Mouse (Mus musculus): ENCODE results near the gene Padi2.

The Padi2 gene

DNA sequence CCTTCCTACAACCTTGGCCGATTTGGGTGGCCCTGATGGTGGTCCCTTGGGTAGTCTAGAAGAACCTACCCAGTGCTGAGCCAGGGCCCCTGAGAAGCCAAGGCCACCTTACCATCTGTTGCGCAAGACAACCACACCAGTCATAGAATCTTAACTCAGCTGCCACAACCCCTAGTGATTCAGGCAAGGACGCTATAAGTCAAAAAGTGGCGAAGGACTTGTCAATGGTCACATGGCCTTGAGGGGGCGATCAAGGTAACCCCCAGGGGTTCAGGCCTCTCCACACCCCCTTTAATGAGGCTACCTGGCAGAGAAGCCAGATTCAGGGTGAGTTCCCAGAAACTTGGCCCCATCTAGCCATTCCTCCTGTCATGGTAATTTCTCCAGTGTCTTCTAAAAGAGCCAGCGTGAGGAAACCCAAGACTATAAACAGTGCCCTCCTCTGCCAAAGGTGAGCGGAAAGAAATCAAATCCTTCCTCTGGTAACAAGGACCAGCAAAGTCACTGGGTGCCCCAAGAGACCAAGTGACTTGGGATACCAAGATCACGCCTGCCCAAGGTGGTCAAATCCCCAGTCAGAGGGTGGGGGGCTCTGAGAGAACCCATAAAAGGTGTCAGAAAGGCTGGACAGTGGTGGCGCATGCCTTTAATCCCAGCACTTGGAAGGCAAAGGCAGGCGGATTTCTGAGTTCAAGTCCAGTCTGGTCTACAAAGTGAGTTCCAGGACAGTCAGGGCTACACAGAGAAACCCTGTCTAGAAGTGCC is 53.8 kb downstream of the Padi2 start:
- DNase-seq (ENCODE audit: low read depth), result no peak

GRCm38 (mm10) chr4:140960781-140961466 is 54.8 kb downstream of the Padi2 start, which contains the start of gene Sdhb:
Gene Sdhb (plus strand): TSS chr4:140961203.
- peak; percentile 94 for DNase-seq (ENCODE audit: low read depth)

- no peak for DNase-seq (ENCODE audit: low read depth)
Observed at GRCm38 (mm10) chr4:140961467-140962206, 55.5 kb downstream of the Padi2 start.

- no peak for DNase-seq (ENCODE audit: low read depth)
Observed at GRCm38 (mm10) chr4:140962207-140962909, 56.2 kb downstream of the Padi2 start.

DNA sequence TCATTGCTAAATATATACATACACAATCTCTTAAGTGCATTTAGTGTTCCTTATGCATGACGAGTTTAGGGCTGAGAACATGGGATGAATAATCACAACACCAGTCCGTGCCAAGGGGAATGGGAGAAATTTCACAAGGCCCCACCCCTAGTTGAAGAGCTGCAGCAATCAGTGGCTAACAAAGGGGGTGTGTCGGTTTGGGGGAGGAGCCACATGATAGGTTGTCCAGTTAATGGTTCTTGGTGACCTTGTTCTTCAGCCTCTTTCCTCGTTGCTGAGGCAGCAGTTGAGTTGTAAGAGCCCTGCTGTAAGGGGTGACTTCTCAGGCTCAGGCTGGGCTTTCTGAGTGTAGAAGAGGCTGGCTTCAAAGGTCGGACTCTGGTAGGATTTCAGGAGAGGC is 56.8 kb downstream of the Padi2 start:
- DNase-seq (ENCODE audit: low read depth), result no peak

DNA sequence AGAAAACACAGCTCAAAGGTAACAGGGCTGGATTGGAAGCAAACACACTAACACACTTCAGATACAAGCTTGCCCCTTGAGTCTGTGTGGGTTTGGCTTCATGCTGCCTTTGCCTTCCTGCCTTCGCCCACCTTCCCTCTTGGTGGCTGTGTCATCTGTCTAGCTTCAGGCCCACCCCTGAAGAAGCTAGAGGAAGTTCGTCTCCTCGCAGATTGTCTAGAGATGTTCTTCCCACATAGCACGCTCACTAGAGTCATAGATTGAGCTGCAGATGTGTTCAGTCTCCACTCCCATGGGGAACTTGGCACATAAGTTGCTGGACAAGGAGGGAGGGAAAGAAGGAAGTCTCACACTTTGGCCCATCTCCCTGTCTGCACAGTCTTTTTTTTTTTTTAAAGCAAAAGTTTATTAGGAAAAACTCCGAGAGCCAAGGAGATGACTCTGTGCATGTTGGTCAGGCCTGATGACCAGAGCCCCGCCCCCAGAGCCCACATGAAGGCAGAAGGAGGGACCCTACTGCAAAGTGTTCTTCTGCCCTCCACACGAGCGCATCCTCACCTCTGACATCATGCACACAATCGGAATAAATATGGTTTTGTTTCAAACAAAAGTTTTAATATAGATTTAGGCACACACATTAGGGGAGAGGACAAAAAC is 57.9 kb downstream of the Padi2 start:
- DNase-seq (ENCODE audit: low read depth), result no peak

GRCm38 (mm10) chr4:140964620-140965019 is 58.5 kb downstream of the Padi2 start:
- peak; percentile 66 for DNase-seq (ENCODE audit: low read depth)

GRCm38 (mm10) chr4:140967386-140968159 is 61.4 kb downstream of the Padi2 start:
- no peak for DNase-seq (ENCODE audit: low read depth)

GRCm38 (mm10) chr4:140971691-140972090 is 65.5 kb downstream of the Padi2 start:
- no peak for DNase-seq (ENCODE audit: low read depth)

DNA sequence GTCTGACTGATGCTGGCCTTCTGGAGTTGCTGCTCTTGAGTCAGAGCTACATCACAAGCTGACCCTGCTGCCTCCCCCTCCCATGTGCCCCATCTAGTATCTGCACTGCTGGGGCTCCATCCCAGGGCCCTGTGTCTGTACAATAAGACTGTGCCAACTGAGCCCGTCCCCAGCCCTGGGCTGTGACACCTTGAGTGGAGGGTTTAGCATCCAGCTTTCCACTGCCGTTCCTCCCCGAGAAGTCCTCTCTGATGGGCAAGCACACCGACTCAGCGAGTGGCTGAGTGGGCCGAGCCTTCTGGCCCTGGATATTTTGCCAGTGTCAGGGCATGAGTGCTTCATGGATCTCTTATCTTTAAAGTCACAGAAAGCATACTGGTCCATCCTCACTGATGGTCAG is 68.3 kb downstream of the Padi2 start:
- no peak for DNase-seq (ENCODE audit: low read depth)

DNA sequence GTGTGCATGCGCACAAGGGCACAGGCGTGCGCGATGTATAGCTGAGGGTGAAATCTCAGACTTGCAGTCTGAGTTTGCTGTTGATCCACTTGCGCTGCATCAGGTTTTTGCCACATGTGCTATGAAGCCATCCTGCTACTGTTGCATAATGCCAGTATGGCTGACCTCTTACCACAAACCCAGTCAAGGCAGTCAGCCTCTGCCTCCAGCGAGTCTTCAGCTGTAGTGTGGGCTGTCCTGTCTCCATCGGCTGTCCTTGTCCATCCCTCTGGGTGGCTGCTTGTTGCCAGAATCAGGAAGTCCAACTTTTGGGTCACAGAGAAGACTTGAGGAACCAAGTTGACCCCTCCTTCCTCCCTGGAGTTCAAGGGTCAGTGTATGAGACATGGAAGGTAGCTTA is 69.2 kb downstream of the Padi2 start:
- DNase-seq (ENCODE audit: low read depth), result no peak

GRCm38 (mm10) chr4:140977278-140977677 is 71.1 kb downstream of the Padi2 start:
- DNase-seq (ENCODE audit: low read depth), result no peak

DNA sequence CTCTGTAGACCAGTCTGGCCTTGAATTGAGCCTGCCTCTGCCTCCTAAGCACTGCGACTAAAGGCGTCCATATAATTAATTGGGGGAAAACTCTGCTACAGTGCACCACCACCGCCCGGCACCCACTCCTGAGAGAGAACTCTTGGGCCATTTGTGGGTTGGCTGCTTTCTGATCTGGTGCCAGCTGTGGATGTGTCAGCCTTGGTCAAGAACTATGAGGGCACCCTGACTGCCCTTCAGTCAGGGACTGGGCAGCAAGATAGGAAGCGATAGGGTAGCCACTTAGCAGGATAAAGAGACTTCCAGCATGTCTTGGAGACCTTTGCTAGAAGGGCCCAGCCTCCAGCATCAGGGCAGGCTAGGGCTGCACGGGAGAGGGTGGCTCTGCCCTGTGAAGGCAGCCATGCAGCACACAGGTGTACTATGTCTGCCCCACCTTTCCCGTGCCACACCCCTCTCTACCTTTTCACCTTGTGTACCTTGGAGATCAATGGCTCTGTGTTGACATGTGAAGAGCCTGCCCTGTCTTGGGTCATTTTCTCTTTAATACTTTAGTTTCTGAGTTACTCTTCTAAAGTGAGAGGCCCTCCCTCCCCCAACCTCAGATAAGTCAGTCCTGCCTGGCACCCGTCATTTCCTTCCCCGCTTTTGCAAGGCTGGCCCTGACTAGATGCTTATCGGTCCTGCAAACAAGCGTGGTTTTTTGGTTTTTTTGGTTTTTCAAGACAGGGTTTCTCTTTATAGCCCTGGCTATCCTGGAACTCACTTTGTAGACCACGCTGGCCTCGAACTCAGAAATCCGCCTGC is 71.9 kb downstream of the Padi2 start:
- DNase-seq (ENCODE audit: low read depth), result no peak

DNA sequence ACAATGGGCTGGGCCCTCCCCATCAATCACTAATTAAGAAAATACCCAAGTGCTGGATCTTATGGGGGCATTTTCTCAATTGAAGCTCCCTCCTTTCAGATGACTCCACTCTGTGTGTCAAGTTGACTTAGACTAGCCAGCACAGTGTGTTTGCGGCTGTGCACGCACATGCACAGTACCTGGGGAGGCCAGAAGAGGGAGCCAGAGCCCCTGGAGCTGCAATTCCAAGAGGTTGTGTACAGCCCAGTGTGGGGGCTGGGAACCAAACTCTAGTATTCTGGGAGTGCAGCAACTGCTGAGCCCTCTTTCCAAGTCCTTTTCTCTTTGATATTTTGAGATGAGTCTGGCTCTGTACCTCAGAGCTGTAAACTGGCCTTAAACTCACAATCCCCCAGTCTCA is 75.5 kb downstream of the Padi2 start:
- DNase-seq (ENCODE audit: low read depth), result no peak

GRCm38 (mm10) chr4:140982808-140983207 is 76.7 kb downstream of the Padi2 start:
- no peak for DNase-seq (ENCODE audit: low read depth)

DNA sequence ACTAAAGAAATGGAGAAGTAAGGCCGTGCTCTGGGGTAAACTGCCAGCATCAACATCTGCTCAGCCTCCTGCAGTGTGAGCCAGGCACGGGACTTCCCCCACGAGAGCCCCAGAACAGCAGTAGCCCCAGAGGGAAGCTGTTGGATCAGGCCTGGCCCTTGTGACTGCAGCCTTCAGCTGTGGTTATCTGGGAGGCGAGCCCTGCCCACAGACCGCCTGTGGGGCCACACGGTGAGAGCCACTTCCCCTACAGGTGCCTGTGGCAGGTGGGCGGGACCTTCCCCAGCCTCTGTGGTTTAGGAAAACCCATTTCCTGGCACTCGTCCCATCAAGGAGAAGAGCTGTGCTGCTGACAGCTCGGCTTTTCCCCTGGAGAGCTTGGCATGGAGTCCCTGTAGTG is 77.3 kb downstream of the Padi2 start:
- DNase-seq (ENCODE audit: low read depth), result peak; percentile 70

GRCm38 (mm10) chr4:140984544-140984943 is 78.4 kb downstream of the Padi2 start:
- no peak for DNase-seq (ENCODE audit: low read depth)

DNA sequence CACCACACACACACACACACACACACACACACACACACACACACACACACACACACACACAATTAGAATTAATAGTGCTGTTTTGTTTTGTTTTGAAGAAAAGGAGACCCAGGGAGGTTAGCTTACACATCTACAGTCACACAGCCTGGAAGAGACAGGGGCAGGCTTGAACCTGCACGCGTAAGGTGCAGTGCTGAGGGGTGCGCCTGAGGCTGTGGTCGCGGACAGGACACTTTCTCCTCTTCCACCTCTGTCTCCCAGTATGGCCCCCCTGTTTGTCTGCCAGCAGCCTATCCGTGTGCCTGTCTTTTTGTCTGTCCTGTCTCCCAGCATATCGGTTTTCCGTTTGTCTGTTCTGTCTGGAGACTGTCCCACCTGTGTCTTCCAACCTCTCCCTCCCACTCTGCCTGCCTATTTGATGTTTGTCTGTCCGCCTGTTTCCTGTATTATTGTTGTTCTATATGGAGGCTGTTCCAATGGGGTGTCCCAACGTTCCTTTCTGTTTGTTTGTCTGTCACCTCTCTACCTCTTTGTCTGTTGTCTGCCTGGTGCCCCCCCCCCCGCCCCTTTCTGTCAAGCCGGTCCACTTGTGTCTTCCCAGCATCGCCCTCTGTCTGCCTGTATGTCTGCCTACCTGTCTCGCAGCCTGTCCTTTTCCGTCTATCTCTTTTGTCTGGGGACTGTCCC is 80.0 kb downstream of the Padi2 start:
- DNase-seq (ENCODE audit: low read depth), result no peak

- peak; percentile 68 for DNase-seq (ENCODE audit: low read depth)
Observed at GRCm38 (mm10) chr4:140986711-140987395, 80.7 kb downstream of the Padi2 start, which contains the start of gene Atp13a2. Gene Atp13a2 (plus strand): TSS chr4:140986873.

Measured in c-Kit-positive CD71-negative TER-119-negative erythroid progenitor cells, embryonic 14.5 days (primary cell).